Mouse (Mus musculus): ENCODE measurements around the gene Pcp2. TPM values are rescaled to one million over a fixed set of nuclear protein-coding genes. Genes with fewer than 3 reads are reported as not detected.
A peak's percentile ranks its signal among the peaks of the same experiment; 100 is the strongest.
"Not testable (repeated sequence)": the region's sequence is repeated elsewhere in the genome, so short reads cannot be mapped to it uniquely, and the experiment has no call there.

Pcp2 gene
- total RNA-seq, 2 experiments from 2014 or later: not detected

GRCm38 (mm10) chr8:3621199-3621970 lies 4.0 kb downstream of the Pcp2 start, which contains the start of the genes Xab2 and Pet100:
TSS of gene Xab2 (minus strand) at chr8:3621316.
TSS of gene Pet100 (plus strand) at chr8:3621548.
- DNase-seq (ENCODE audit: low spot score in 2 of 2): peak; percentile 78 to 95

GRCm38 (mm10) chr8:3609816-3610150 lies 15.6 kb downstream of the Pcp2 start:
- DNase-seq (ENCODE audit: low spot score in 2 of 2): no peak

DNA sequence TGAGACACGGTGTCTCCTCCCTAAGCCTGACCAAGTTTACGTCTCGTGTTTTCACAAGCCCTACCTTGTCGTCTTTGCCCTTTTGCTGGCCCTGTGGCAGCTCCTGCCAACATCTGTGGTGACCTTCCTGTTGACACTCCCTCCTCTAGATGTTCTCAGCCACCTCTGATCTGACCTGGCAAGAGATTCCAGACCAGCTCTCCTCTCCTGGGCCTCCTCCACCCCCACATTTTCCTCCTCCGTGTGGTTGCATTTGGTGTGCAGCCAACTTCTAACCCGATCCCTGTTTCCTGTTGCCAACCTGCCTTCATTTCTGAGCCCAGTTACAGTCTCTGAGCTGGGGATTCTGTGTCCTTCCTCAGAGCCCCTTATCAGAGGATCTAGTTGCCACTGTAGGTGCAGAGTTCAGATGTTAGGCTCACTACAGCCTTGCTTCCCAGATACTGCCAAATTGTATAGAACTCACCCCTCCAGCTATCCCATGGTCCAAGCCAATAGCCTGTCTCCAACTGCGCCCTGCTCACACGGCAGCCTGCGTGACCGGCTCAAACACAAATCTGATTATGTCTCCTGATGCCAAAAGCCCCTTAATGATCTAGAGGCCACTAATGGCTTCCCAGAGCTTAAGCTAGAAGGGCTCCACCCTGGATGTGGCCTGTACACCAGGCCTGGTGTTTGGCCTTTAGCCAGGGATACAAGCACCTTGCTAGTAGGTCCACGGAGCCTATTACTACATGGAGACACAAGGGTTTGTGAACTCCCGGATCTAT lies 16.1 kb downstream of the Pcp2 start:
- no peak for DNase-seq (ENCODE audit: low spot score in 2 of 2)

GRCm38 (mm10) chr8:3607822-3608221 lies 17.5 kb downstream of the Pcp2 start:
- DNase-seq (ENCODE audit: low spot score in 2 of 2): no peak

- DNase-seq (ENCODE audit: low spot score in 2 of 2): no peak
Observed at GRCm38 (mm10) chr8:3606593-3606992, 18.8 kb downstream of the Pcp2 start.

GRCm38 (mm10) chr8:3603439-3603838 lies 21.9 kb downstream of the Pcp2 start:
- no peak for DNase-seq (ENCODE audit: low spot score in 2 of 2)

- DNase-seq (ENCODE audit: low spot score in 2 of 2): no peak
Observed at GRCm38 (mm10) chr8:3600401-3600800, 24.9 kb downstream of the Pcp2 start.

GRCm38 (mm10) chr8:3599219-3599618 lies 26.1 kb downstream of the Pcp2 start:
- DNase-seq (ENCODE audit: low spot score in 2 of 2): no peak

DNA sequence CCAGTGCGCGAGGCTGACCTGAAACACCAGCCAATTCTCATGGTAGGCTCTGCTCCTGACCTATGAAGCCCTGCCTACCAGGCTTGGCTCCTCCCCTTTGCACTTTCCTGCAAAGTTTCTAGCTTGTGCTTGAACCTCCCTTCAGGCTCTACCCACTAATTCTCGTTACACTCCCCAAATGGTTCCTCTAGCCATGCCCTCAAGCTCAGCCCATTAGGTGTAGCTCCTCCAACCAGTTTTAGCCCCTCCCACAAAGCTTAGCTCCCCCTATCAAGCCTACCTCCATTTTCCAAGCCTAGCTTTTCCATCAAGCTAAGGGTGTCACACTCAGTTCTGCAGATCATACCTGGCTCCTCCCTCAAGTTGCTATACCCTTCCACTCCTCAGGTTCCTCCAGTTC lies 27.3 kb downstream of the Pcp2 start:
- no peak for DNase-seq (ENCODE audit: low spot score in 2 of 2)

- DNase-seq (ENCODE audit: low spot score in 2 of 2): no peak
Observed at GRCm38 (mm10) chr8:3594466-3594865, 30.9 kb downstream of the Pcp2 start.

DNA sequence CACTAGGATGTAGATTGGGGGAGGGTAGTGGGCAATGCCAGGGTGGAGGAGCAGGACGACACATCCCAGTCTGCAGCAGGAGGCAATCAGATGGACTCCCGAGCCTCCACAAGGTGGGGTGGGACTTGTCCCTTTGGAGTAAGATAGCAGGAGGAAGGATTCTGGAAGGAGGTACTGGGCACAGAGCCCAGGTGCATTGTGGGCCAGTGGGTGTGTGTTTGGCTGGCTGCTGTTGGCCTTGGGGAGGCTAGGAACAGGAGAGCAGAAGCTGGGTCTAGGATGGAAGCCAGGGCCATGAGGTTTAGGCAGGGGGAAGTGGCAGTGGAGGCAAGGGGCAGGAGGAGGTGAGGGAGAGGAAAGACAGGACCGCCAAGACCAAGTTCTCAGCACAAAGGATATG lies 31.9 kb downstream of the Pcp2 start:
- DNase-seq (ENCODE audit: low spot score in 2 of 2): no peak

DNA sequence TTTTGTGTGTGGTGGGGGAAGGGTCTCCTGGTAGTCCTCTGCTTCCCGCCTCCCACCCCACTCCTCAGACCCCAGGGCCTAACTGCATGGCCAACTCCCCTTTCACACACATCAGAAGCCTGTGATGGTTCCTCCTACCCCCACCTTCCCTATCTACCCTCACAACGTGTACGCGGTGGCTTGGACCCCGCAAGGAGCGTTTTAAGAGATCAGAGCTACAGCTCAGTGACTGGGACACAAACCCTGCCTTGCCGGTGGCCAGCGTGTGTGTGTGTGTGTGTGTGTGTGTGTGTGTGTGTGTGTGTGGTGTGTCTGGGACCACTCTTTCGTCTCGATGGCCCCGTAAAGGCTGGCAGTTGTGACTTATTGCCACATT lies 37.1 kb downstream of the Pcp2 start:
- no peak for DNase-seq (ENCODE audit: low spot score in 2 of 2)

DNA sequence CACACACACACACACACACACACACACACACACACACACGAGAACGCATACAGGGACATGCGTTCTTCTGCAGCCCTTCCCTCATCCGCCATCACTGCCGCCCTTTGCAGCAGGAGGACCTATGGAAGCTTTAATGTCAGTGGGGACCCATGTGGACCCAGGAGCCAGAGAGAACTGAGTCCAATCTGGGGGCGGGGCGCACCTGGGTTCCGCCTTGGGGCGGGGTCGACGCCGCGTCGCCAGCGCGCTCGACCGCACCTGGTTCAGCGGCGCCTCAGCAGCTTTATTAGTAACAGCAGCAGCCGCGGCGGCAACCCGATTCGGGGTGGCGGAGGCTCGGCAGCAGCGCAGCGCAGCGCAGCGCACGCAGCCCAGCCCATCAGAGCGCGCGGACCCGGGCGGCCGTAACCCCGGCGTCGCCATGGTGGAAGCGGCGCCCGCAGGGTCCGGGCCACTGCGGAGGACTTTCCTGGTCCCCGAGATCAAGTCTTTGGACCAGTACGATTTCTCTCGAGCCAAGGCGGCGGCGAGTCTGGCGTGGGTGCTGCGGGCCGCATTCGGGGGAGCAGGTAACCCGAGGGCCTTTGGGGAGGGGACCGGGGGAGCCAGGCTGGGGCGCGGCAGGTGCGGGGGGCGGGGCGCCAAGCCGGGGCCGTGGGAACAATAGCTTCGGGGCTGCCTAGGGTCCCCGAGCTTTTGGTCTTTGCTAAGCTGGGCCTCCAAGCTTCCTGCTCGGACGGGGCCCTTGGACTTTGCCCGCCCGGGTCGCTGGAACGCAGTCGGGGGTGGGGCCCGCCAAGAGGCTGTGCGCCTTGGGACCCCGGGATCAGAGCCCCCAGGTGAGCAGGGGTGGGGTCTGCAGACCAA lies 37.7 kb downstream of the Pcp2 start:
- no peak for DNase-seq (ENCODE audit: low spot score in 2 of 2)

- no peak for DNase-seq (ENCODE audit: low spot score in 2 of 2)
Observed at GRCm38 (mm10) chr8:3586993-3587390, 38.4 kb downstream of the Pcp2 start, which contains the start of gene Camsap3. TSS of gene Camsap3 (plus strand) at chr8:3587293.

- no peak for DNase-seq (ENCODE audit: low spot score in 2 of 2)
Observed at GRCm38 (mm10) chr8:3586452-3586851, 38.9 kb downstream of the Pcp2 start.

DNA sequence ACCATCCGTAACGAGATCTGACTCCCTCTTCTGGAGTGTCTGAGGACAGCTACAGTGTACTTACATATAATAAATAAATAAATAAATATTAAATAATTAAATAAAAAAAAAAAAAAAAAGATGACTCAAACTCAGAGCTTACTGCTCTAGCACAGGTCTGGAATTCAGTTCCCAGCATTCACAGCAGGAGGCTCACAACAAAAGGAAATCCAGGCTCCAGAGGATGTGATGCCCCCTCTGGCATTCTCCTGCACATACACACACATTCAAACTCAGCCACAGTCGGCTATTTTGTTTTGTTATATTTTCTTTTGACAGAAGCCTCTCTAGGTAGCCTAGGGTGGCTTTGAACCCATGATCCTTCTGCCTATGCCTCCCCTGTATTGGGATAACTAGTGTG lies 43.4 kb downstream of the Pcp2 start:
- DNase-seq (ENCODE audit: low spot score in 2 of 2): not testable (repeated sequence)

DNA sequence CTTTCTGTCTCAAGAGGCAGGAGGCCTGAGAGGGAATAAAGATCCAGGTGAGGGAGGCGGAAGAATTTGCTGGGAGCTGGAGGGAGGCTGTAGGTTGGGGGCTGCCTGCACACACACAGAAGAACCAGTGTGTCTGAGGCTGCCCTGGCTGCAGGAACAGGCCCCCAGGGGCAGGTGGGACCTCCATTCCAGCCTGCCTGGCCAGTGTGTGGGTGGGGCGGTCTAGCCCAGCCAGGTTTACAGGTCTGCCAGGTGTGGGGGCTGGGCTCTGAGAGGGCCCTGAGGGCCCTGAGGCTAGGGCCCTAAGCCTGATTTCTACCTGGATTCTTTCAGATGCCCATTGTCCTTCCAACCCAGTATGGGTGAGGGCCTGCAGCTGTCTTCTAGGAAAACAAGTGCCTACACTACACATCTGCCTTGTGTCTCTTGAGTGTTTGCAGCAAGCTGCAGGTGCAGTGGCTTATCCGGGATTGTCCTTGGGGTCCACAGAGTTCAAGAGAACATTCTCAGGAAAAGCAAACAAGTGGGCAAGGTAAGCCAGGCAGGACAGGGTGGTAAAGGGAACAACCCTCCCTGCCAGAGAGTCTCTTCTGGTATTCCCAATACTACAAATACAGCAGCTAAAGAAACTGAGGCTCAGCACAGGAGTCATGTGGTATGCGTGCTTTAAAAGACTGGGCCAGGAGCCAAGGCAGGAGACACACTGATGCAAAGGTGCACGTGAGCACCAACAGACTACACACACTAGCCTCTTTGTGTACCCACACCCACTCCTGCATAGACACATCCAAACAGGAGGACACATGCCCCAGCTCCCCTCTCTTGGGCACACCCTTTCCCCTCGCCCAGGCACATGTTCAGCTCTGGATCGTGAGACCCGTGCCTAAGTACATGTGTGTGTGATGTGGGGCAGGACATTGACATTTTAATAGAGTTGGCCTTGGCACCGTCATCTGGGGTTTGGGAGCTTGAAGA lies 45.7 kb downstream of the Pcp2 start:
- DNase-seq (ENCODE audit: low spot score in 2 of 2): no peak

DNA sequence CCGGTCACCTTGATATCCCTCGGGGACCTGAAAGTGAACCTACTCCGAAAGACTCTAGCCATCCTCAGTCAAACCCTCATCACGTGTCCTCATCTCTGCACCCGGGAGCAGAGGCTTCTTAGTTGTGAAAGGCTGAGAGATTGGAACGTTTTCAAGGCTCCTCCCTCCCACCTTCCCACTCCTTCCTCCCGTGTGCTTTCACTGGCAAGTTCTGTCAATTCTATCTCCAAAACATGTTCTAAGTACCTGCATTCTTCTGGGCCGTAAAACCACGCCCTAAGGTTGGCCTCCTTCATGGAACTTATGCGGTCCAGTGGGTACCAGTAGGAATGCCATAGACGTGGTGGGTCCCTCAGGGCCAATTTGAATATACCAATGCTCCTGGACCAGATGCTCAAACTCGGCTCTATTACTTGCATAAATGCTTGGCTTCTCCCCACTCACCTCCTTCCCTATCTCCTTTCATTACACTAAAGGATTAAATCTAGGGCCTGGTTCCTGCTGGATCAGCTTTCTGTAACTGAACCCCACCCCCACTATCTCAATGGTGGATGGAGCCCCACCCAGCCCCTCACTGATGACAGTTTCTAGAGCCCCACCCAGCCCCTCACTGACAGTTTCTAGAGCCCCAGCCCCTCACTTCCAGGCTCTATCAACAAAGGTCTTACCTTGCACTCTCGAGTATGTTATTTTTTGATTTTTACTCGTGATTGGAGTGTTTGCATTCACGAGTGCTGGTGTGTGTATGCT lies 49.0 kb downstream of the Pcp2 start:
- DNase-seq (ENCODE audit: low spot score in 2 of 2): no peak

DNA sequence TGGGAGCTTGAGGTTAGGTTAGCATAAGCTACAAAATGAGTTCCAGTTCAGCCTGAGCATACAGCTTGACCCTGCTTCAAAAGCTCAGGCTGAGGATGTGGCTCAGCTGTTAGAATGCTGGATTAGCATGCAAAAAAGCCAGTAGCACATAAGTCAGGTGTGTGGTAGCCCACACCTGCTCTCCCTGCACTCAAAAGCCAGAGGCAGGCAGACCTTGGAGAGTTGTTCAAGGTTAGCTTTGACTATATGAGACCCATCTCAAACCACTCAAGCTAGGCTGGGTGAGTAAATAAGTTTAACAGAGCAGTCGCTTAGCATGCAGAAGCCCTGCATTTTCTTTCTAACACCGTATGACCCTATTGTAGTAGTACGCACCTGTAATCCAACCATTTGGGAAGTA lies 50.8 kb downstream of the Pcp2 start:
- no peak for DNase-seq (ENCODE audit: low spot score in 2 of 2)

All from adrenal gland, postnatal 4 days (tissue).